Mouse (Mus musculus) spleen, postnatal 14 days (tissue): Measurements from ENCODE around the gene Sval2.

ENCODE experiments used
- DNase-seq, 2 experiments: peaks; one replicate each; pipeline ENCODE4 v3.0.0; 2021 to 2022; ENCODE audit warnings: low spot score in 2 of 2

Gene Sval2

GRCm38 (mm10) chr6:41852689-41853088 lies at the start of gene Sval2:
Gene Sval2, plus strand, starts transcription at chr6:41852989.
- DNase-seq = no peak

- DNase-seq = no peak
Observed at GRCm38 (mm10) chr6:41824086-41824485, 28.7 kb upstream of the Sval2 start.

GRCm38 (mm10) chr6:41829516-41829915 lies 23.3 kb upstream of the Sval2 start:
- no peak for DNase-seq

- no peak for DNase-seq
Observed at GRCm38 (mm10) chr6:41847235-41847634, 5.6 kb upstream of the Sval2 start, which contains the start of gene Pip. Gene Pip, plus strand, starts transcription at chr6:41847535.

GRCm38 (mm10) chr6:41864038-41864437 lies 11.2 kb downstream of the Sval2 start:
- no peak for DNase-seq

GRCm38 (mm10) chr6:41911625-41912024 lies 58.8 kb downstream of the Sval2 start:
- DNase-seq = no peak
